Mouse (Mus musculus) lung, embryonic 15.5 days (tissue): Measurements from ENCODE around the gene Hyal2. TPM values are rescaled to one million over a fixed set of nuclear protein-coding genes. Genes with fewer than 3 reads are reported as not detected.
A peak's percentile ranks its signal among the peaks of the same experiment; 100 is the strongest.

Source experiments
- ATAC-seq: fragments of 200-750 bp; cut with Nextera tagmentation; 2 replicates; pipeline ENCODE4 v1.8.0; 2017; ENCODE audit warnings: moderate number of reproducible peaks, borderline replicate concordance; ENCODE audit not compliant: low FRiP score, low TSS enrichment; ENCODE audit errors: extremely low read depth
- H3K27ac ChIP-seq: fragments of 300-500 bp; sonication (generic); 2 replicates; pipeline ENCODE4 v1.5.1; 2015; ENCODE audit warnings: moderate library complexity, mild to moderate bottlenecking, inconsistent platforms
- H3K27me3 ChIP-seq: fragments of 300-500 bp; sonication (generic); 2 replicates; pipeline ENCODE4 v1.6.1; 2015; ENCODE audit warnings: inconsistent platforms
- H3K36me3 ChIP-seq: fragments of 300-500 bp; sonication (generic); 2 replicates; pipeline ENCODE4 v1.6.1; 2015; ENCODE audit warnings: inconsistent platforms
- H3K4me1 ChIP-seq: fragments of 300-500 bp; sonication (generic); 2 replicates; pipeline ENCODE4 v1.6.1; 2015; ENCODE audit warnings: inconsistent platforms
- H3K4me2 ChIP-seq: fragments of 300-500 bp; sonication (generic); 2 replicates; pipeline ENCODE4 v1.6.1; 2015; ENCODE audit warnings: inconsistent platforms, mild to moderate bottlenecking, moderate library complexity
- H3K4me3 ChIP-seq: fragments of 300-500 bp; sonication (generic); 2 replicates; pipeline ENCODE4 v1.5.1; 2015; ENCODE audit warnings: mild to moderate bottlenecking, inconsistent platforms
- H3K9ac ChIP-seq: fragments of 300-500 bp; sonication (generic); 2 replicates; pipeline ENCODE4 v1.6.1; 2015; ENCODE audit warnings: inconsistent platforms
- H3K9me3 ChIP-seq: fragments of 300-500 bp; sonication (generic); 2 replicates; pipeline ENCODE4 v1.6.1; 2016; ENCODE audit warnings: inconsistent platforms
- WGBS: fragments of 180-500 bp; shearing (Covaris S2); methylation state at CpG from one replicate; pipeline ENCODE4 v1.1.7; 2015; 5-methylcytosine and 5-hydroxymethylcytosine counted together
- polyA plus RNA-seq: library from polyadenylated mRNA; unstranded; fragments of >200 nt; fragmentation: Nextera tagmentation; extraction: Ambion mirVana; gene quantifications from 2 replicates; pipeline ENCODE4 v1.2.1, GENCODE M21; 2015

Gene Hyal2
- polyA plus RNA-seq, 1 experiment from 2014 or later: 105 TPM

DNA sequence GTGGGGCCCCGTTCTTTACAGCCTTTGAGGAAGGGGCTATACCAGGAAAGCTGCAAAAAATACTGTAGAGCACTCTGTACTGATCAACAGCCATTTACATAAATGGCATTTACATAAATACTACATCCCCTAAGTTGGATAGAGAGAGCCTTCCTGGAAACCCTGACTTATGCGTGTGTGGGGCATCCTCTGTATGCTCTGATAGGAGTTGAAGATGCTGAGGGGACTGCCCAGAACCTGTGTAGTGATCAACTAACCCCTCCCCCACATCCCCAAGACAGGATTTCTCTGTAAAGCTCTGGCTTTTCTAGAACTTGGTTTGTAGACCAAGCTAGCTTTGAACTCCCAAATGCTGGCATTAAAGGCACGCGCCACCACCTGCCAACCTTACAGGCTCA, 41.7 kb downstream of the Hyal2 start:
- Histone ChIP-seq H3K9ac (no peak overlapping the region), H3K4me3 (no peak overlapping the region), H3K36me3 (peaks cover 8% of the 10 kb centered on the region), H3K4me2 (no peak overlapping the region), H3K9me3 (no peaks in the 10 kb centered on the region), H3K27me3 (no peaks in the 10 kb centered on the region), H3K27ac (no peak overlapping the region), H3K4me1 (peaks cover 65% of the 10 kb centered on the region)
- ATAC-seq: no peak
- 65% methylated on average over 4 of the region's 4 CpGs for WGBS

DNA sequence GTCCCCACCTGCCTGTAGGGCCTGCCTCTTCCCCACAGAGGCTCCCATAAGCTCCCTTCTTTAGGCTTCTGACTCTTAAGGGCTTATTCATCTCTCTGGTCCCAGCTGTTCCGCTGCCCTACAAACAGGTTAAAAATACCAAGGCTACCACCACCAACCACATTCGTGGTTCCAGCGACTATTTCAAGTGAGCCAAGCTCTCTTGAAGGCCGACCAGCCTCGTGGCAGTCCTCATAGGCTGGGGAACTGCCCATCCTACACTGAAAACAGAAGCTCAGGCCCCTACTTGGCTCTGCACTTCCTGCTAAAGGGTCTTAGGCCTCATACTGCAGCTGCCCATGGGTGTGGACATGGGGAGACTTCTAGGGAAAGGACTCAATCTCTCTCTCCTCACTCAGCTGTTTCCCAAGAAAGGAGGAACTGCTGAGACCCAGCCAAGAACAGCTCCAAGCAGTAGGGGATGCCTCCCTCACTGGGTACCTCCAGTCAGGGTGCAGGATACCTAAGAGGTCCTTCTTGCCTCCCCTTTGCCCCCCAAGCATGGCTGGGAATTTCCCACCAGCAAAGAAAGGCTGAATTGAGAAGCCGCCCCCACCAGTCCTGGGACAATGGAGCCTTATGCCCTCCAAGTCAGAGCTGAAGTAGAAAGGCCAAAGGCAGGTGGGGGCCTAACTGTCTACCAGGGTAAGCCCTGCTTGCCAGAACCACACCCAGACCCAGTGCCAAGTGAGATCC, 43.9 kb downstream of the Hyal2 start:
- H3K9ac ChIP-seq: peak overlapping the region; percentile 61
- peak overlapping the region; percentile 39; the same call in 1 of the 2 replicates for H3K4me3 ChIP-seq
- peak overlapping the region; percentile 92 for H3K27ac ChIP-seq
- peaks cover 30% of the 10 kb centered on the region for H3K36me3 ChIP-seq
- H3K4me1 ChIP-seq: peaks cover 55% of the 10 kb centered on the region
- no peaks in the 10 kb centered on the region for H3K9me3 ChIP-seq
- WGBS: 53% methylated on average over 6 of the region's 6 CpGs
- no peaks in the 10 kb centered on the region for H3K27me3 ChIP-seq
- ATAC-seq: no peak
- peak overlapping the region; percentile 85 for H3K4me2 ChIP-seq

DNA sequence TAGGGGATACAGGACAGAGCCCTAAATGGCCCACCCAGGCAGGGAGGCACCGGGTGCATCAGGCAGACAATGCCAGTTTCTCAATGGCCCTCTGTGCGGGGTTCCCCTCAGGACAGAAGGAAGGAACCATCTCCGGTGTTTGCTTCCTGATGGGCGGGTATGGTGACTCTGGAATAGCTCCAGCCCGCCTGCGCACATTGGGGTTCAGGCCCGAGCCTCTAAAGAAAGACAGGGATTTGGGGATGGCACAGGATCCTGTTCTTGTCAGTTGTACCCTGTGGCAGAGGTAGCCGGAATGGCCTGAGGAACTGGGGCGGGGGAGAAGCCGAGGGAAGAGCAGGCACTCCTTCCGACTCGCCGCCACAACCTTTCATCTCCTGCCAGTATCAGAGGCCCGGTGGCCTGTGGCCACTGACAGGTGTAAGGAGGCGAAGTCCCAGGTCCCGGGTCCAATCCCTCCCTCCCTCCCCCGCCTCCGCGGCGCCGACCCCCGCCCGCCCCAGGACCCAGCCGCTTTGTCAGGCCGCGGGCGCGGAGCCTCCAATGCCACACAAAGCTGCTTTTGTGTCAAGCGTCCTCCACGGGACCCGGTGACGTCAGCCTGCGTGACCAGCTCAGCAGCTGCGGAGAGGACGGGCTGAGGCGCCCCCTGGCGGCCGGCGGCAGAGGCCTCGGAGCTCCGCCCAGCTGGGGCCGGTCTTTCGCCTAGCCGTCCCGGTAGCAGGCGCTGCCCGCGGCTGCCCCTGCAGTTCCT, 44.6 kb downstream of the Hyal2 start:
- peak overlapping the region; percentile 61 for H3K9ac ChIP-seq
- H3K4me1 ChIP-seq: peaks cover 49% of the 10 kb centered on the region
- H3K27ac ChIP-seq: peak overlapping the region; percentile 92
- 8% methylated on average over 40 of the region's 48 CpGs for WGBS
- peaks cover 35% of the 10 kb centered on the region for H3K36me3 ChIP-seq
- no peaks in the 10 kb centered on the region for H3K27me3 ChIP-seq
- peak overlapping the region; percentile 85 for H3K4me2 ChIP-seq
- H3K4me3 ChIP-seq: peak overlapping the region; percentile 39
- peak; percentile 93 for ATAC-seq
- H3K9me3 ChIP-seq: no peaks in the 10 kb centered on the region

DNA sequence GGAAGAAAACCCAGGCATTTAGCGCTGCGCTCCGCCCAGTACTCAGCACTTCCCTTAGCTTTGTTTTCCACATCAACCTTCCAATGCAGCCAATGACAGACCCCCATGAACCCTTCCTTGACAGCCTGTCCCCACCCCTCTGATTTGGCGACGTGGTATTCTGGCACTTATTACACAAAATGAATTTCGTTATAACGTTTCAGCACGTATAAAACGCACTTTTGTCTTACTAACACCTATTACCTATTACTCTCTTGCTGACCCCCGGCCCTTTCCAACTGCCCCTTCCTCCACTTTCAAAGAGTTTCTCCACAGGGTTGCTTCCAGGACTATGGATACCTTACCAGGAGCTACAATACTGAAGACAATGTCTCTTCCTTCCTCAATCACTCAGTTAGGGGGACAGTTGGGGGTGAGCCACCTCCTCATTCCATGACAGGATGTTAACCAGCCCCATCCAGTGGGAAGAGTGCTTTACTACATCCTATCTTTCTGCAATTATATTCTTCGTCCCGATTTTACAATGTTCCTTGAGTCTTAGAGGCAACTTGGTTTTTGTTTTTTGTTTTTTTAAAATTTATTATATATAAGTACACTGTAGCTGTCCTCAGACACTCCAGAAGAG, 45.3 kb downstream of the Hyal2 start:
- H3K27ac ChIP-seq: peak overlapping the region; percentile 92
- peak overlapping the region; percentile 39 for H3K4me3 ChIP-seq
- WGBS: 8% methylated on average over 12 of the region's 12 CpGs
- no peaks in the 10 kb centered on the region for H3K9me3 ChIP-seq
- H3K27me3 ChIP-seq: no peaks in the 10 kb centered on the region
- peaks cover 46% of the 10 kb centered on the region for H3K4me1 ChIP-seq
- H3K9ac ChIP-seq: peak overlapping the region; percentile 18; the same call in 1 of the 2 replicates
- ATAC-seq: peak; percentile 29; the same call in 1 of the 2 replicates
- H3K36me3 ChIP-seq: peaks cover 42% of the 10 kb centered on the region
- peak overlapping the region; percentile 85 for H3K4me2 ChIP-seq

DNA sequence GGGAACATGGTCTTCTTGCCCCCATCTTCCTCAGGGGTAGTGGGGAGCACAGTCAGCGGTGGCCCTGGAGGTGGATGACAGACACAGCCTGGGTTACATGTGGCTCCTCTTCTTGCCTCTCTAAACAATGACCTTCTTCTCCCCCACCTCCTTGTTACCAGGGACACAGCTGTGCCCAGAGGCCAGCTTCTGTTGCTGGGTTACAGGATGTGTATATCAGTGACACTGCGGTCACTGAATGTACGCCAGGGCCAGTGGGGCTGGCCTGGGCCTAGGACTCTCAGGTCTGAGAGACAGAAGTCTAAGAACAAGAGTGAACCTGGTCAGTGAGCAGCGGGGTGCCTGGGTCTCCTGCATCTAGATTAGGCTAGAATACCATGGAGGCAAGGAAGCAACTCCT, 47.3 kb downstream of the Hyal2 start:
- Histone ChIP-seq H3K27me3 (no peaks in the 10 kb centered on the region), H3K4me3 (no peak overlapping the region), H3K4me1 (peaks cover 50% of the 10 kb centered on the region), H3K27ac (0 out of 2 replicates have a peak overlapping the region, but pooled peaks have one; percentile 3), H3K4me2 (no peak overlapping the region), H3K9me3 (no peaks in the 10 kb centered on the region), H3K36me3 (peaks cover 61% of the 10 kb centered on the region), H3K9ac (no peak overlapping the region)
- WGBS: 89% methylated on average over 4 of the region's 4 CpGs
- ATAC-seq: no peak

DNA sequence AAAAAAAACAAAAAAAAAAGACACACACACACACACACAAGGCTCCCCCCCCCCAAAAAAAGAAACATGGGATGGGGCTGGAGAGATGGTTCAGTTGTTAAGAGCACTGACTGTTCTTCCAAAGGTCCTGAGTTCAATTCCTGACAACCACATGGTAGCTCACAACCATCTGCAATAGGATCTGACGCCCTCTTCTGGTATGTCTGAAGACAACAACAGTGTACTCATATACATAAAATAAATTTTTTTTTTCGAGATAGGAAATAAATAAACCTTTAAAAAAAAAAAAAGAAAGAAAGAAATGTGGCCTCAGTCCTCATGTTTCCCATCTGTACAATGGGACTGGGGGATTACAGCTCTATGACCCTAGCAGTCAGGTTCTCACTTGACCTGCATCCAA, 49.7 kb downstream of the Hyal2 start:
- Histone ChIP-seq H3K9ac (no peak overlapping the region), H3K27ac (no peak overlapping the region), H3K9me3 (no peaks in the 10 kb centered on the region), H3K4me1 (peaks cover 49% of the 10 kb centered on the region), H3K4me2 (no peak overlapping the region), H3K4me3 (no peak overlapping the region), H3K36me3 (peaks cover 73% of the 10 kb centered on the region), H3K27me3 (no peaks in the 10 kb centered on the region)
- WGBS: 77% methylated on average over 2 of the region's 2 CpGs
- ATAC-seq: no peak

DNA sequence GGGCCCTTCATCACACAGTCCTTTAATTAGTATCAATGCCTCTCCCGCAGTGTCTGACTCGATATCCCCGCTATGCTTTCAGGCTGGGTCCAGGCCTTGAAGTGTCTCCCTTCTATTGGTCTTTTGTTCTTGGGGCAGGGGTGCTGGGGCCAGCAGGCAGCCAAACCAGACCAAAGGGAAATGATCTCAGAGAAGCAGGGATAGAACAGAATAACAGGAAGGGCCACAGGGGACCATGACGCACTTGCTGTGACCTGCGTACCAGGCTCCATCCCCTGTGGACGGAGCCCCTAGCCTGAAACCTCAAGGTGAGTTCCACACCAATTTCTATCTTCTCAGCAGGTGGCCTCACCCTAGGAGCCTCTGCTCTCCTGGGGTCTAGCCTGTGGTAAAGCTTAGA, 50.4 kb downstream of the Hyal2 start:
- Histone ChIP-seq H3K4me3 (no peak overlapping the region), H3K9ac (no peak overlapping the region), H3K4me1 (peaks cover 45% of the 10 kb centered on the region), H3K9me3 (no peaks in the 10 kb centered on the region), H3K36me3 (peaks cover 75% of the 10 kb centered on the region), H3K27me3 (no peaks in the 10 kb centered on the region), H3K27ac (peak overlapping the region; percentile 88), H3K4me2 (no peak overlapping the region)
- no peak for ATAC-seq
- 74% methylated on average over 6 of the region's 6 CpGs for WGBS

DNA sequence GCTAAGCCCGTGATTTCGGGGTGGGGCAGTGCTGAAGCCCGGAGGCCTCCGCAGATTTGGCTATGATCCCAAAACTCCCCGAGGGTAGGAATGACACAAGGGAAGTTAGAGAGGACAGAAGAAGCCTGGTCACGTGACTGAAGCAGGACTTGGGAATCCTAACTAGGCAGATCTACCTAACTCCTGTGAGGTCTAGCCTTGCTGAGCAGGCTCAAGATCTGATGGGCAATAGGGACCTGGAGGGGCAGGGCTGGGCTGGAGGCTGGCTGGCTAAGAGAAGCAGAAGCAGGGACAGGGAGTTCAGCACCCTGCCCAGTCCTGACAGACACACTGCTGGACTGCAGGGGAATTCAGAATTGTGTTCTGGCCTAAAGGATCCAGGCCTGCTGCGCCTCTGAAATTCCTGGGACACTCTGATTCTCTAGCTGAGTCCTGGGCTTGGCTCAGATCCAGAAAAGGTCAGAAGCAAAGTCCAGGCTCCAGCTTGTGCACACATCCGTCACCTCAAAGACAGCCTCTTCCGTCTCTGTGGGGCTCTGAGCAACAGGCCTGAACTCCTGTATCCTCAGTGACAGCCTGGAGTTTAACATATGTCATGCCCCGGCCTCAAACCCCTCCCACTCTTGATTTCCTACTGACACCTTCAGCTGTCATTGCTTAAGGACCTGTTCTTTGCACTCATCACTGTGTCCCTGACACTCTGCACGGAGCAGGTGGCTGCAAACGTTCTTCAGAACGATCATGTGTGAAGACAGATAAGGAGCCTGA, 51.2 kb downstream of the Hyal2 start:
- peak overlapping the region; percentile 88 for H3K27ac ChIP-seq
- no peak overlapping the region for H3K4me3 ChIP-seq
- H3K27me3 ChIP-seq: no peaks in the 10 kb centered on the region
- H3K4me1 ChIP-seq: peaks cover 37% of the 10 kb centered on the region
- no peak overlapping the region for H3K4me2 ChIP-seq
- peaks cover 78% of the 10 kb centered on the region for H3K36me3 ChIP-seq
- WGBS: 14% methylated on average over 13 of the region's 13 CpGs
- ATAC-seq: peak; percentile 73
- H3K9ac ChIP-seq: peak overlapping the region; percentile 27; the same call in 1 of the 2 replicates
- H3K9me3 ChIP-seq: no peaks in the 10 kb centered on the region

DNA sequence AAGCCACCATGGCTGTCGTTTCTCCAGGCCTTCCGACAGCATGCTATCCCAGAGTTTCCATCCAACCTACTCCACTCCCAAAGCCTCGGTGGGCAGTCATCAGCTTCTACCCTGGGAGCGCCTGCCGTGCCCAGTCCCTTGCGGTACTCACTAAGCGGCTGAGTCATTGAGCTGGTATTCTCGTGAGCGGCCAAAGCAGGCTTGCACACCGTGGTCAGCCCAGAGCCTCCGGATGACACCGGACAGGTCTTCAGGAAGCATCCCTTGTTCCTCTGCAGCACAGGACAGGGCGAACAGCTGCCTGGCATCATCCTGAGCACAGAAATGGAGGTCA, 51.8 kb downstream of the Hyal2 start:
- Histone ChIP-seq H3K4me2 (no peak overlapping the region), H3K36me3 (peaks cover 78% of the 10 kb centered on the region)

DNA sequence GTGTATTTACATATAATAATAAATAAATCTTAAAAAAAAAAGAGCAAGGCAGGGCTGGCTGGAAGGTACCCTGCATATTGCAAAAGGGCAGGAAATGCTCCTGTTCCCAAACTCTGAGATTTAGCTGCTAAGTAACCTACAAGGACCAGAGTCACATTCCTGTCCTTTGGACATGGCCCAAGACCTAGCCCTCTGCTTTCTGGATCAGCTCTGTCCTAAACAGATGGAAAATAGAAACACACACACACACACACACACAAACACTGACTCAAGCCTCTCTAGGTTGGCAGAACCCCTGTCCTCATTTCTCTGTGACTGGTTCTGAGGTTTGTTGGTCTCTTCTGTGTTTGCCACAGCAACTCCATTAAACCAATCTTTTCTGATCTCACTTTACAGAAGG, 53.2 kb downstream of the Hyal2 start:
- H3K9ac ChIP-seq: no peak overlapping the region
- no peaks in the 10 kb centered on the region for H3K9me3 ChIP-seq
- no peak overlapping the region for H3K4me3 ChIP-seq
- peaks cover 76% of the 10 kb centered on the region for H3K36me3 ChIP-seq
- no peak overlapping the region for H3K27ac ChIP-seq
- H3K4me1 ChIP-seq: peaks cover 53% of the 10 kb centered on the region
- ATAC-seq: no peak
- no peaks in the 10 kb centered on the region for H3K27me3 ChIP-seq
- H3K4me2 ChIP-seq: no peak overlapping the region

More for the DNA sequence above, 51.8 kb downstream of the Hyal2 start:
- peaks cover 41% of the 10 kb centered on the region for H3K4me1 ChIP-seq
- no peak overlapping the region for H3K9ac ChIP-seq
- no peaks in the 10 kb centered on the region for H3K27me3 ChIP-seq
- 42% methylated on average over 13 of the region's 13 CpGs for WGBS
- no peak; the same call in none of the 2 replicates for ATAC-seq
- peak overlapping the region; percentile 88 for H3K27ac ChIP-seq
- no peaks in the 10 kb centered on the region for H3K9me3 ChIP-seq
- H3K4me3 ChIP-seq: no peak overlapping the region
